ENCODE assay signal across 1 mouse cellular context in genomic region chr19:12043163-12043562, GRCm38 (mm10).
TF ChIP-seq lines count a peak whose summit lies in the region.

No protein-coding gene starts in this region.

TF ChIP-seq in MEL, 35 proteins besides CTCF, POLR2A, EP300 and RAD21 (continued from another document):
- TF ChIP-seq MAZ (IDR thresholded peaks at IDR 0.05; ENCODE audit: low read depth, low read length), result no peak
- TF ChIP-seq GABPA (IDR thresholded peaks at IDR 0.05; ENCODE audit: low read depth, low read length), result no peak
- TF ChIP-seq ZKSCAN1 (IDR thresholded peaks at IDR 0.05; ENCODE audit: low read depth, low read length), result no peak
- TF ChIP-seq GATA1 (IDR thresholded peaks at IDR 0.05; ENCODE audit: low read depth, low read length), result no peak
- no peak for TF ChIP-seq HCFC1 (IDR thresholded peaks at IDR 0.05; ENCODE audit: low read depth, low read length)
TF ChIP-seq in MEL: peak in this region for 0.
